Mouse (Mus musculus) lung, embryonic 14.5 days (tissue): Measurements from ENCODE around the gene Dhrs4. TPM values are rescaled to one million over a fixed set of nuclear protein-coding genes. Genes with fewer than 3 reads are reported as not detected.

ENCODE experiments used
- ATAC-seq: fragments of 200-750 bp; cut with Nextera tagmentation; 2 replicates; pipeline ENCODE4 v1.8.0; 2017; ENCODE audit warnings: mild to moderate bottlenecking, moderate TSS enrichment, moderate library complexity; ENCODE audit not compliant: insufficient read depth
- DNase-seq: peaks from one replicate; pipeline ENCODE4 v3.0.0-alpha.2; 2015
- H3K27ac ChIP-seq: fragments of 300-500 bp; sonication (generic); 2 replicates; pipeline ENCODE4 v1.5.1; 2014; ENCODE audit warnings: low read depth, mild to moderate bottlenecking, moderate library complexity
- H3K27me3 ChIP-seq: fragments of 300-500 bp; sonication (generic); 2 replicates; pipeline ENCODE4 v1.6.1; 2014; ENCODE audit warnings: low read length, control low read depth; ENCODE audit not compliant: insufficient read depth
- H3K36me3 ChIP-seq: fragments of 300-500 bp; sonication (generic); 2 replicates; pipeline ENCODE4 v1.6.1; 2014; ENCODE audit warnings: control low read depth; ENCODE audit not compliant: insufficient read depth
- H3K4me1 ChIP-seq: fragments of 300-500 bp; sonication (generic); 2 replicates; pipeline ENCODE4 v1.6.1; 2014; ENCODE audit warnings: antibody characterized with exemption, control low read depth; ENCODE audit not compliant: insufficient read depth
- H3K4me2 ChIP-seq: fragments of 300-500 bp; sonication (generic); 2 replicates; pipeline ENCODE4 v1.6.1; 2014; ENCODE audit warnings: mild to moderate bottlenecking
- H3K4me3 ChIP-seq: fragments of 300-500 bp; sonication (generic); 2 replicates; pipeline ENCODE4 v1.5.1; 2014; ENCODE audit warnings: low read depth, low read length
- H3K9ac ChIP-seq: fragments of 300-500 bp; sonication (generic); 2 replicates; pipeline ENCODE4 v1.6.1; 2014
- H3K9me3 ChIP-seq: fragments of 300-500 bp; sonication (generic); 2 replicates; pipeline ENCODE4 v1.6.1; 2016; ENCODE audit warnings: low read depth, low read length, control low read depth
- CTCF ChIP-seq: IDR thresholded peaks from 2 replicates; pipeline ENCODE4 v1.5.1; 2016; ENCODE audit warnings: antibody characterized with exemption, low read depth
- WGBS: fragments of 180-500 bp; shearing (Covaris S2); extraction: QIAGEN DNeasy Blood & Tissue Kit; methylation state at CpG from one replicate; pipeline ENCODE4 v1.1.7; 2014; 5-methylcytosine and 5-hydroxymethylcytosine counted together
- polyA plus RNA-seq: library from polyadenylated mRNA; unstranded; fragments of >200 nt; fragmentation: Nextera tagmentation; extraction: Ambion mirVana; gene quantifications from 2 replicates; pipeline ENCODE4 v1.2.1, GENCODE M21; 2014

The Dhrs4 gene
- polyA plus RNA-seq, 1 experiment from 2014 or later = 68.6 TPM

GRCm38 (mm10) chr14:55458273-55458672 is 20.3 kb upstream of the Dhrs4 start:
- no peaks in the 10 kb centered on the region for H3K4me1 ChIP-seq
- H3K27me3 ChIP-seq = no peaks in the 10 kb centered on the region
- DNase-seq = peak; percentile 86
- H3K27ac ChIP-seq = no peak overlapping the region
- no peak for ATAC-seq
- no peak overlapping the region for H3K4me3 ChIP-seq
- H3K4me2 ChIP-seq = no peak overlapping the region
- H3K36me3 ChIP-seq = no peaks in the 10 kb centered on the region
- H3K9me3 ChIP-seq = no peaks in the 10 kb centered on the region; the same call in 1 of the 2 replicates
- TF ChIP-seq CTCF = peak; percentile 83
- H3K9ac ChIP-seq = no peak overlapping the region
- WGBS = 21% methylated on average over 10 of the region's 10 CpGs

GRCm38 (mm10) chr14:55458761-55459160 is 19.8 kb upstream of the Dhrs4 start:
- DNase-seq (no peak), ATAC-seq (no peak)
- Histone ChIP-seq H3K9ac (no peak overlapping the region), H3K4me1 (no peaks in the 10 kb centered on the region), H3K4me3 (no peak overlapping the region), H3K27me3 (no peaks in the 10 kb centered on the region), H3K4me2 (no peak overlapping the region), H3K36me3 (no peaks in the 10 kb centered on the region), H3K27ac (no peak overlapping the region), H3K9me3 (no peaks in the 10 kb centered on the region; the same call in 1 of the 2 replicates)
- 70% methylated on average over 3 of the region's 3 CpGs for WGBS
- TF ChIP-seq CTCF = no peak

GRCm38 (mm10) chr14:55459796-55460195 is 18.8 kb upstream of the Dhrs4 start:
- no peaks in the 10 kb centered on the region for H3K36me3 ChIP-seq
- 55% methylated on average over 4 of the region's 4 CpGs for WGBS

GRCm38 (mm10) chr14:55460297-55460696 is 18.3 kb upstream of the Dhrs4 start:
- Histone ChIP-seq H3K4me3 (no peak overlapping the region), H3K9ac (no peak overlapping the region), H3K4me2 (no peak overlapping the region), H3K4me1 (no peaks in the 10 kb centered on the region), H3K27me3 (no peaks in the 10 kb centered on the region), H3K27ac (no peak overlapping the region), H3K36me3 (no peaks in the 10 kb centered on the region), H3K9me3 (no peaks in the 10 kb centered on the region; the same call in 1 of the 2 replicates)
- 64% methylated on average over 10 of the region's 10 CpGs for whole genome bisulfite sequencing
- TF ChIP-seq CTCF = no peak
- ATAC-seq (no peak), DNase-seq (no peak)

More at GRCm38 (mm10) chr14:55459796-55460195, 18.8 kb upstream of the Dhrs4 start:
- H3K9me3 ChIP-seq = no peaks in the 10 kb centered on the region; the same call in 1 of the 2 replicates
- H3K27ac ChIP-seq = no peak overlapping the region
- H3K27me3 ChIP-seq = no peaks in the 10 kb centered on the region
- no peak for TF ChIP-seq CTCF
- no peaks in the 10 kb centered on the region for H3K4me1 ChIP-seq
- DNase-seq (no peak), ATAC-seq (peak; percentile 44; the same call in 1 of the 2 replicates)
- no peak overlapping the region for H3K9ac ChIP-seq
- no peak overlapping the region for H3K4me3 ChIP-seq
- no peak overlapping the region for H3K4me2 ChIP-seq

- H3K4me1 ChIP-seq = no peaks in the 10 kb centered on the region
- H3K4me3 ChIP-seq = no peak overlapping the region
- DNase-seq = no peak
- H3K27ac ChIP-seq = no peak overlapping the region
- no peak overlapping the region for H3K9ac ChIP-seq
- H3K36me3 ChIP-seq = no peaks in the 10 kb centered on the region
- ATAC-seq = no peak
- H3K27me3 ChIP-seq = no peaks in the 10 kb centered on the region; the same call in 1 of the 2 replicates
- 13% methylated on average over 4 of the region's 4 CpGs for WGBS
- H3K4me2 ChIP-seq = no peak overlapping the region
- H3K9me3 ChIP-seq = no peaks in the 10 kb centered on the region
- TF ChIP-seq CTCF = no peak
Measured at GRCm38 (mm10) chr14:55461757-55462156, 16.8 kb upstream of the Dhrs4 start.

GRCm38 (mm10) chr14:55466481-55466880 is 12.1 kb upstream of the Dhrs4 start:
- no peak overlapping the region for H3K27ac ChIP-seq
- H3K9ac ChIP-seq = no peak overlapping the region
- TF ChIP-seq CTCF = no peak
- no peaks in the 10 kb centered on the region for H3K4me1 ChIP-seq
- H3K27me3 ChIP-seq = no peaks in the 10 kb centered on the region; the same call in 1 of the 2 replicates
- WGBS = 45% methylated on average over 4 of the region's 4 CpGs
- no peak overlapping the region for H3K4me3 ChIP-seq
- no peak overlapping the region for H3K4me2 ChIP-seq
- DNase-seq (no peak), ATAC-seq (no peak)
- no peaks in the 10 kb centered on the region for H3K9me3 ChIP-seq
- no peaks in the 10 kb centered on the region for H3K36me3 ChIP-seq

GRCm38 (mm10) chr14:55467108-55467507 is 11.4 kb upstream of the Dhrs4 start:
- Histone ChIP-seq H3K36me3 (no peaks in the 10 kb centered on the region), H3K4me2 (no peak overlapping the region), H3K9ac (no peak overlapping the region), H3K4me1 (no peaks in the 10 kb centered on the region), H3K27ac (no peak overlapping the region), H3K4me3 (no peak overlapping the region), H3K9me3 (no peaks in the 10 kb centered on the region), H3K27me3 (no peaks in the 10 kb centered on the region; the same call in 1 of the 2 replicates)
- 71% methylated on average over 7 of the region's 7 CpGs for WGBS
- TF ChIP-seq CTCF = no peak
- no peak for DNase-seq
- no peak for ATAC-seq
